Mouse (Mus musculus) kidney, postnatal 36 days (tissue): ENCODE measurements around the gene Hes3.

Experiments
- DNase-seq, 2 experiments: peaks; one replicate each; pipeline ENCODE4 v3.0.0; 2021 to 2022; ENCODE audit warnings: mixed read lengths in 2 of 2

The Hes3 gene

GRCm38 (mm10) chr4:152250615-152251014, 40.8 kb downstream of the Hes3 start:
- no peak for DNase-seq

GRCm38 (mm10) chr4:152247195-152247594, 44.3 kb downstream of the Hes3 start:
- no peak for DNase-seq

- no peak for DNase-seq
These were observed 45.5 kb downstream of the Hes3 start for GRCm38 (mm10) chr4:152246011-152246410.

GRCm38 (mm10) chr4:152244545-152245522, 46.6 kb downstream of the Hes3 start:
- DNase-seq: no peak

GRCm38 (mm10) chr4:152243969-152244368, 47.5 kb downstream of the Hes3 start:
- DNase-seq: no peak

- DNase-seq: no peak
These were observed 48.1 kb downstream of the Hes3 start for GRCm38 (mm10) chr4:152243241-152243891.

- DNase-seq: no peak
These were observed 51.5 kb downstream of the Hes3 start for GRCm38 (mm10) chr4:152239974-152240373.
